In genomic region chr3:61580252-61580651, GRCm38 (mm10) we compare ENCODE assay signal across 21 mouse cellular contexts.
DNase-seq lines count a peak whose midpoint lies in the region; ATAC-seq and TF ChIP-seq lines count a peak whose summit lies in the region.
"Had no signal": no experiment of that assay in that cellular context is flagged by ENCODE, and none has a peak within 500 bp of the region (broad histone marks: within the 10 kb centered on the region; RNA-seq: fewer than 3 reads in every experiment).

No protein-coding gene starts in this region.

- H3K9ac ChIP-seq in forebrain, embryonic 16.5 days (replicated peaks; ENCODE audit: low read depth, low read length) = no peak overlapping the region
- no peak overlapping the region for H3K9ac ChIP-seq in forebrain, embryonic 15.5 days (replicated peaks)
- no peak overlapping the region for H3K9ac ChIP-seq in hindbrain, postnatal 0 days (replicated peaks; ENCODE audit: low read length)
- H3K9ac ChIP-seq in hindbrain, embryonic 16.5 days (ENCODE audit: low read depth, low read length) = no peak overlapping the region
- H3K9ac ChIP-seq in midbrain, postnatal 0 days (replicated peaks; ENCODE audit: low read length, poor library complexity, severe bottlenecking) = no peak overlapping the region
- no peak overlapping the region for H3K9ac ChIP-seq in midbrain, embryonic 16.5 days (ENCODE audit: low read depth, low read length)
- H3K9ac ChIP-seq: embryonic facial prominence, embryonic 13.5 days; embryonic facial prominence, embryonic 15.5 days had no signal

- DNase-seq in hindbrain, postnatal 0 days (ENCODE audit: low spot score) = peak; percentile 4
- peak; percentile 14 for DNase-seq in midbrain, postnatal 0 days (ENCODE audit: low spot score)
- peak; percentile 20 for DNase-seq in brain, embryonic 18.5 days (ENCODE audit: low read depth, low spot score)
- no peak for DNase-seq in lung, adult 18-20 months
- DNase-seq: adrenal gland, adult 2 months; adrenal gland, postnatal 10 days; adrenal gland, postnatal 25 days; cerebellum, adult 11 months; cerebellum, adult 18-20 months; cerebellum, adult 8-10 months; cerebellum, adult 9-11 months; cerebellum, postnatal 14 days; cerebellum, postnatal 36 days; embryo, embryonic 11 days had no signal

- H3K4me2 ChIP-seq in forebrain, embryonic 16.5 days (ENCODE audit: low read length) = no peak overlapping the region
- H3K4me2 ChIP-seq in forebrain, embryonic 15.5 days (replicated peaks) = no peak overlapping the region
- no peak overlapping the region for H3K4me2 ChIP-seq in hindbrain, postnatal 0 days (ENCODE audit: low read depth, low read length)
- H3K4me2 ChIP-seq in hindbrain, embryonic 16.5 days (ENCODE audit: low read length) = no peak overlapping the region
- no peak overlapping the region for H3K4me2 ChIP-seq in midbrain, postnatal 0 days (ENCODE audit: low read depth, low read length, poor library complexity, severe bottlenecking)
- no peak overlapping the region for H3K4me2 ChIP-seq in midbrain, embryonic 16.5 days (ENCODE audit: low read length)
- H3K4me2 ChIP-seq: embryonic facial prominence, embryonic 13.5 days; embryonic facial prominence, embryonic 15.5 days had no signal

- H3K4me1 ChIP-seq in forebrain, embryonic 16.5 days (replicated peaks; ENCODE audit: control insufficient read depth, insufficient read depth, low read length) = 0 out of 2 replicates have a peak, but pooled peaks cover 5% of the 10 kb centered on the region
- peaks cover 4% of the 10 kb centered on the region; the same call in 1 of the 2 replicates for H3K4me1 ChIP-seq in forebrain, embryonic 15.5 days
- peaks cover 3% of the 10 kb centered on the region; the same call in 1 of the 2 replicates for H3K4me1 ChIP-seq in hindbrain, postnatal 0 days (ENCODE audit: insufficient read depth, low read length)
- no peaks in the 10 kb centered on the region for H3K4me1 ChIP-seq in hindbrain, embryonic 16.5 days (ENCODE audit: control insufficient read depth, insufficient read depth, low read depth, low read length)
- H3K4me1 ChIP-seq in midbrain, postnatal 0 days (ENCODE audit: insufficient read depth, low read length) = peaks cover 3% of the 10 kb centered on the region; the same call in 1 of the 2 replicates
- H3K4me1 ChIP-seq in midbrain, embryonic 16.5 days (ENCODE audit: control insufficient read depth, insufficient read depth, low read length) = peaks cover 2% of the 10 kb centered on the region; the same call in 1 of the 2 replicates
- H3K4me1 ChIP-seq: embryonic facial prominence, embryonic 13.5 days; embryonic facial prominence, embryonic 15.5 days had no signal

- no peaks in the 10 kb centered on the region for H3K36me3 ChIP-seq in forebrain, embryonic 16.5 days (ENCODE audit: control insufficient read depth, insufficient read depth)
- no peaks in the 10 kb centered on the region for H3K36me3 ChIP-seq in forebrain, embryonic 15.5 days
- no peaks in the 10 kb centered on the region for H3K36me3 ChIP-seq in hindbrain, postnatal 0 days (ENCODE audit: insufficient read depth, low read length)
- H3K36me3 ChIP-seq in hindbrain, embryonic 16.5 days (ENCODE audit: control insufficient read depth, insufficient read depth, low read length) = no peaks in the 10 kb centered on the region
- no peaks in the 10 kb centered on the region for H3K36me3 ChIP-seq in midbrain, postnatal 0 days (ENCODE audit: insufficient read depth, low read length)
- H3K36me3 ChIP-seq in midbrain, embryonic 16.5 days (ENCODE audit: control insufficient read depth, insufficient read depth, low read length) = no peaks in the 10 kb centered on the region
- H3K36me3 ChIP-seq: embryonic facial prominence, embryonic 13.5 days; embryonic facial prominence, embryonic 15.5 days had no signal

- 0 out of 2 replicates have a peak, but pooled peaks have one; percentile 23 for ATAC-seq in forebrain, embryonic 16.5 days
- ATAC-seq in forebrain, embryonic 15.5 days (replicated peaks) = no peak
- ATAC-seq in hindbrain, postnatal 0 days = no peak
- ATAC-seq in hindbrain, embryonic 16.5 days = no peak
- no peak for ATAC-seq in midbrain, postnatal 0 days (ENCODE audit: low FRiP score)
- no peak for ATAC-seq in midbrain, embryonic 16.5 days

- H3K9me3 ChIP-seq in forebrain, embryonic 16.5 days (ENCODE audit: control insufficient read depth, low read length) = no peaks in the 10 kb centered on the region
- no peaks in the 10 kb centered on the region for H3K9me3 ChIP-seq in forebrain, embryonic 15.5 days
- no peaks in the 10 kb centered on the region for H3K9me3 ChIP-seq in hindbrain, postnatal 0 days (ENCODE audit: low read length)
- H3K9me3 ChIP-seq in hindbrain, embryonic 16.5 days (ENCODE audit: control insufficient read depth, low read length) = no peaks in the 10 kb centered on the region
- no peaks in the 10 kb centered on the region for H3K9me3 ChIP-seq in midbrain, postnatal 0 days (ENCODE audit: low read length)
- no peaks in the 10 kb centered on the region for H3K9me3 ChIP-seq in midbrain, embryonic 16.5 days (replicated peaks; ENCODE audit: control insufficient read depth, low read length, poor library complexity, severe bottlenecking)
- H3K9me3 ChIP-seq: embryonic facial prominence, embryonic 13.5 days; embryonic facial prominence, embryonic 15.5 days had no signal

- H3K4me3 ChIP-seq in forebrain, embryonic 16.5 days (replicated peaks; ENCODE audit: low read length) = no peak overlapping the region
- H3K4me3 ChIP-seq in forebrain, embryonic 15.5 days = no peak overlapping the region
- no peak overlapping the region for H3K4me3 ChIP-seq in hindbrain, postnatal 0 days (ENCODE audit: low read length)
- no peak overlapping the region for H3K4me3 ChIP-seq in hindbrain, embryonic 16.5 days (ENCODE audit: low read length)
- no peak overlapping the region for H3K4me3 ChIP-seq in midbrain, postnatal 0 days (ENCODE audit: low read depth, low read length)
- H3K4me3 ChIP-seq in midbrain, embryonic 16.5 days (ENCODE audit: low read depth, low read length) = no peak overlapping the region
- H3K4me3 ChIP-seq: embryonic facial prominence, embryonic 13.5 days; embryonic facial prominence, embryonic 15.5 days; erythroblast, embryonic 14.5 days had no signal

- no peaks in the 10 kb centered on the region for H3K27me3 ChIP-seq in forebrain, embryonic 16.5 days (replicated peaks; ENCODE audit: control insufficient read depth, insufficient read depth, low read length)
- no peaks in the 10 kb centered on the region for H3K27me3 ChIP-seq in forebrain, embryonic 15.5 days
- no peaks in the 10 kb centered on the region for H3K27me3 ChIP-seq in hindbrain, postnatal 0 days (ENCODE audit: insufficient read depth, low read length)
- H3K27me3 ChIP-seq in hindbrain, embryonic 16.5 days (replicated peaks; ENCODE audit: control insufficient read depth, insufficient read depth, low read length) = no peaks in the 10 kb centered on the region
- no peaks in the 10 kb centered on the region for H3K27me3 ChIP-seq in midbrain, postnatal 0 days (ENCODE audit: insufficient read depth, low read length)
- no peaks in the 10 kb centered on the region for H3K27me3 ChIP-seq in midbrain, embryonic 16.5 days (ENCODE audit: control insufficient read depth, insufficient read depth, low read depth, low read length)
- H3K27me3 ChIP-seq: embryonic facial prominence, embryonic 13.5 days; embryonic facial prominence, embryonic 15.5 days had no signal

- TF ChIP-seq CTCF in hindbrain, postnatal 0 days (IDR thresholded peaks at IDR 0.05; ENCODE audit: low read depth) = no peak
- no peak for TF ChIP-seq CTCF in midbrain, postnatal 0 days (IDR thresholded peaks at IDR 0.05)

- 71% methylated on average over 3 of the region's 3 CpGs for WGBS in forebrain, embryonic 16.5 days
- WGBS in forebrain, embryonic 15.5 days = 70% methylated on average over 3 of the region's 3 CpGs
- WGBS in hindbrain, postnatal 0 days = 76% methylated on average over 3 of the region's 3 CpGs
- 73% methylated on average over 3 of the region's 3 CpGs for WGBS in hindbrain, embryonic 16.5 days
- WGBS in midbrain, postnatal 0 days = 53% methylated on average over 3 of the region's 3 CpGs
- 51% methylated on average over 3 of the region's 3 CpGs for WGBS in midbrain, embryonic 16.5 days

- H3K27ac ChIP-seq in forebrain, embryonic 16.5 days (ENCODE audit: low read length) = no peak overlapping the region
- no peak overlapping the region for H3K27ac ChIP-seq in forebrain, embryonic 15.5 days (replicated peaks)
- H3K27ac ChIP-seq in hindbrain, postnatal 0 days = no peak overlapping the region
- H3K27ac ChIP-seq in hindbrain, embryonic 16.5 days (ENCODE audit: low read depth, low read length) = no peak overlapping the region
- H3K27ac ChIP-seq in midbrain, postnatal 0 days (ENCODE audit: low read depth, low read length) = no peak overlapping the region
- H3K27ac ChIP-seq in midbrain, embryonic 16.5 days (ENCODE audit: low read length) = no peak overlapping the region
- H3K27ac ChIP-seq: embryonic facial prominence, embryonic 13.5 days; embryonic facial prominence, embryonic 15.5 days had no signal

Comparison
In these comparisons a context has a peak if more than half of its experiments do, and no peak if none do; other contexts are left out.
1. DNase-seq: peak in hindbrain, postnatal 0 days (single experiment), midbrain, postnatal 0 days (single experiment) and brain, embryonic 18.5 days (single experiment); none in lung, adult 18-20 months (0 of 2).